Mouse (Mus musculus): ENCODE measurements around the gene Dhh.

DNA sequence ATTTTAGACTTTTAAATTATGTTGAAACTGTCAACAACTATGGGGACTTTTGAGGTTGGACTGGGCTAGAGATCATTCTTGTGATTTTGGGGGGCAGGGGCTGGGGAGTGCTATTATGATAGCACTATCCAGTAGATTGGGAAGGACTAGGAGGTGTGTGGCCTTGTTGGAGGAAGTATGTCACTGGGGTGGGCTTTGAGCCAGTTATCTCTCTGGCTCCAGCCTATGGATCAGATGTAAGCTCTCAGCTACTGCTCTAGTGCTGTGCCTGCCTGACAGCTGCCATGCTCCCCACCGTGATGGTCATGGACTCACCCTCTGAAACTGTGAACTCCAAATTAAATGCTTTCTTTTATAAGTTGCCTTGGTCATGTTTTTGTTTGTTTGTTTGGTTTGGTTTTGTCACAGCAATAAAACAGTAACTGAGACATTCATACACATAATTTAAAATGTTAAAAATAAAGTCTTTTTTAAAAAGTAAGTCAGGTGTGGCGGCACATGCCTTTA, 24.7 kb upstream of the Dhh start:
- TF ChIP-seq CTCF (IDR thresholded peaks at IDR 0.05; ENCODE audit: borderline replicate concordance, insufficient read depth, low read depth, low read length): no peak
- TF ChIP-seq POLR2A (IDR thresholded peaks at IDR 0.05; ENCODE audit: borderline replicate concordance, insufficient read depth, low read length): no peak
